Mouse (Mus musculus): ENCODE results near the gene Fam25c.
"Not testable (repeated sequence)": the region's sequence is repeated elsewhere in the genome, so short reads cannot be mapped to it uniquely, and the experiment has no call there.

Fam25c gene

DNA sequence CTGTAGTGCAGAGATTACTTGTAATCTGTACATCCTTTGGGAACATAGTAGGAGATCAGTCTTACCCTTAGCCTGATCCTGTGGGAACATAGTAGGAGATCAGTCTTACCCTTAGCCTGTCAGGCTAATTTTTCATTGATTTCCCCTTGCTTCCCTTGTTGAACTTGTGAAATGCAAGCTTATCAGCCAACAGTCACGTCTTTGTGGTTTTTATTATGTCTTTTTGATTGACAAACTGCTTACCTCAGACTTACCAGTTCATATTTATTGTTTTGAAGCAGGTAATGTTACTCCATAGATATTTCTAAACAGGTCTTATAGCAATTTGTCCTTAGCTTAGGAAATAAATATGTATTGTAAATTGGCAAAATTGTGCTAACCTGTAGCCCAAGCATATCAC, 27.6 kb downstream of the Fam25c start:
- in situ Hi-C loops (cut with MseI, MboI) = no loop called here

GRCm38 (mm10) chr14:34326606-34327005, 28.6 kb downstream of the Fam25c start:
- in situ Hi-C loops (cut with MseI, MboI) = no loop called here

DNA sequence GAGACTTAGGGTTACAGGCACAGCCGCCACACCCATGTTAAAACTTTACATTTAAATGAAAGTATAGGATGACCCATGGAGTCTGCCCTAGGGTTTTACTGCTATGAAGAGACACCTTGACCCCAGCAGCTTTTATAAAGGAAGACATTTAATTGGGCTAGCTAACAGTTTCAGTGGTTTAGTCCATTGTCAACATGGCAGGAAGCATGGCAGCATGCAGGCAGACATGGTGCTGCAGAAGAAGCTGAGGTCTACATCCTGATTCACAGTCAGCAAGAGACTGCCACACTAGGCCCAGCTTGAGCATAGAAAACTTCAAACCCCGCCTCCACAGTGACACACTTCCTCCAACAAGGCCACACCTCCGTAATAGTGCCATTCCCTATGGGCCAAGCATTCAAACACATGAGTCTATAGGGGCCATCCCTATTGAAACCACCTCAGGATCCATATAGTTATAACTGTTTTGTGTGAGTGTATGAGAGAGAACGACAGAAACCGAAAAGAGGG, 31.6 kb downstream of the Fam25c start:
- in situ Hi-C loops (cut with MseI, MboI) = no loop called here

DNA sequence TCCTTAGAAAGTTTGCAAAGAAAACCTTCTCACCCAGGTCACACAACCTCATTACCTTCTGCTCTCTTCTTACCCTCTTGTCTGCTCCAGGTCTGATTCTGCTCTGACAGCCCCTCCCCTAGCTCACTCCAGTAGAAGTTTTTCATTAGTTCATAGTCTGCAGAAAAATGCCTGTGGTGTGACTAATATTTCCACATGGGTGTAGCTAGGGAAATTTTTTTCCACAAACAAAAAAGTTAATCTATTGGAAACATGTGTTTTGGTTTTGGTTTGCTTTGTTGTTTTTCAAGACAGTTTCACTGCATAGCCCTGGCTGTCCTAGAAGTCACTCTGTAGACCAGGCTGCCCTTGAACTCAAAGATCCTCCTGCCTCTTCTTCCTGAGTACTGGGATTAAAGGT, 37.1 kb downstream of the Fam25c start:
- in situ Hi-C loops (cut with MseI, MboI) = no loop called here

- in situ Hi-C loops (cut with MseI, MboI) = no loop called here
Measured at GRCm38 (mm10) chr14:34317431-34317830, 37.8 kb downstream of the Fam25c start.

GRCm38 (mm10) chr14:34316346-34316745, 38.9 kb downstream of the Fam25c start:
- in situ Hi-C loops (cut with MseI, MboI) = no loop called here

GRCm38 (mm10) chr14:34314796-34315195, 40.4 kb downstream of the Fam25c start:
- in situ Hi-C loops (cut with MseI, MboI) = no loop called here

DNA sequence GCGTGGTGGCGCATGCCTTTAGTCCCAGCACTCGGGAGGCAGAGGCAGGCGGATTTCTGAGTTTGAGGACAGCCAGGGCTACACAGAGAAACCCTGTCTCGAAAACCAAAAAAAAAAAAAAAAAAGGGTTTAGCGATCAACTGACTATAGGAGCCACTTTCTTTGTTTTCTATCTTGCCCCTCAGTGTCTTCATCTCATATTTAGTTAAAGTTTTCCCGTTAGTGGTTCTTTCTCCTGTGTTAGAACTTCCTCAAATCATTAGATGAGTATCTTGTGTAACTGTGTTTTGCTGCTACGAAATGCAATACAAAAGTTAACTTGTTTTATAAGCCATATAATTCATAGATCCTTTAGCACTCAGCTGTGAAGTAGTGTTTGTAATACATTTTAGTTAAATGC, 40.9 kb downstream of the Fam25c start:
- in situ Hi-C loops (cut with MseI, MboI) = not testable (repeated sequence)

DNA sequence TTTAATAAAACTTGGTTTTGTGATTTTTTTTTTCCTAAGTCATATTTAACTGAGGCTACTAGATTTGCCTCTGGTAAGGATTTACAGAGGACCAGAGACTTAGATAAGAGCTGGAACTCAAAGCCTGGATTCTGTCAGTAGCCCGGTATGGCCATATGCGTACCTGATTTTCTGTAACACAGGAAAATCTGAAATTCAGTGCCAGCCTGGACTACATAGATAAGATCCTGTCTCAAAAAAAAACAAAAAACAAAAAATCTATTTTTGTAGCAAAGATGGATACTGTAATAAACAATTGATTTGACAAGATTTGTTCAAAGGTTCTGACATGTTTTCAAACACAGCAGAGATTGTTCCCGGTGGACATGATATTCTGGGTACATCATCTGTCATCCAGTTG, 41.6 kb downstream of the Fam25c start:
- in situ Hi-C loops (cut with MseI, MboI) = no loop called here

DNA sequence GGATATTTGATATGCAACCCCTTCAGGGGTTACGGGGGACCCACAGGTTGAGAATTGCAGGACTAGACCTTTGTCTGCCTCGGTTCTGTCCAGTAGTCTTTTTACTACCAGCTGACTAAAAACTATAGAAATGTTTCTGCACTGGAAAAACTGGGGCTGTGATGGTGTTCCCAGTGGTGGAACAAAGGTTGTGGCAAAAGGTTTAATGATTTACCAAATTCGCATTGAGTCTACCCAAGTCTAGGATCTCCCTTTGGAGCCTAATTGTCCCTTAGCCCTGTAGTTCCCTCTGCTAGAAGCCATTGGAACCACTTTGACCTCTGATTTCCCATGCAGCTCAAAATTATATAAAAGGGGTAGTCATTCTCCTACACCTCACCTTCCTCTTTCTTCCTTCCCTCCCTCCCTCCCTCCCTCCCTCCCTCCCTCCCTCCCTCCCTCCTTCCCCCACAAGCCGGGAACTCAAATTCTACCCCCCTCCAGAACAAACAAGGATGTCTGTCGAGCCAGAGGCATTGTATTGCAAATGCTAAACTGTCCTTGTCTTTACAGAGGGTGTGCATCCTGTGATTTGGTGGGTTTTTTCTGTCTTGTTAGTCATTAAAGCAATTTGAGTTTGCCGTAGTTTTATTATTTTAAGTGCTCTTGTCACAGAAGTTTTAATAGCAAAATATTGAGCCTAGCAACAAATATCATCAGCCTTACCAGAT, 42.7 kb downstream of the Fam25c start:
- in situ Hi-C loops (cut with MseI, MboI) = no loop called here

GRCm38 (mm10) chr14:34311691-34312090, 43.5 kb downstream of the Fam25c start:
- in situ Hi-C loops (cut with MseI, MboI) = no loop called here

- in situ Hi-C loops (cut with MseI, MboI) = no loop called here
Measured at GRCm38 (mm10) chr14:34311021-34311631, 44.1 kb downstream of the Fam25c start.

GRCm38 (mm10) chr14:34310234-34310965, 44.8 kb downstream of the Fam25c start, which contains the start of the genes Shld2 and Glud1:
Shld2 (minus strand) TSS chr14:34310493.
Glud1 (plus strand) TSS chr14:34310727.
- in situ Hi-C loops (cut with MseI, MboI) = no loop called here

DNA sequence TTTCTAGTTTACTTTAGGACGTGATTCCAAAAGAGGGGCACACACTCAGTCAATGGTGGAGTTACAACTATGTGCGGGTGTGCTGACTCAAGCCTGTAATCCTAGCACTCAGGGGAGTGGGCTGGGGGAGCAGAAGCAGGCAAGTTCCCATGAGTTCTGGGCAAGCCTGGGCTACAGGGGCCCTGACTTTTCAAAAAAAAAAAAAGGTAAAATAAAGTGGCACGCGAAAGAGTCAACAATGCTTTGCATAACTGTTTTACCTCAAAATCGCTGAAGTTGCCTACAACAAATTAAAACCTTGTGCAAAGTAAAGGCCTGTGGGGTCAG, 45.4 kb downstream of the Fam25c start:
- in situ Hi-C loops (cut with MseI, MboI) = no loop called here

DNA sequence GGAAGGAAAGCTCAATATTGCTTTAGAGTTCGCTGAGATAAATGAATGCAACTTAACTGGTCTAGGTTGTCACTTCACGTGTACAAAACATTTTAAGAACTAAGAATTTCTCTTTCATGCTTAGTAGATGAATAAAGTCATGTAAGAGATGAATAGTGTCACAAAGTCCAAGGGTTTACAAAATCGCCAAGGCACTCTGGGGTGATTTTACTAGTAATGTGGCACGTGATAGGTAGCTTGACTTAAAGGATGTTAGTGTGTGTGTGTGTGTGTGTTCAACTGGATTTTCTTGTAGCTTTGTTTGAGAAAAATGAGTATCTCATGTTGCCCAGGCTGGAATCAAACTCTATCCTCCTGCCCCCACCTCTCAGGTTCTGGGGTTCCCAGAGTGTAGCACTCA, 46.0 kb downstream of the Fam25c start:
- in situ Hi-C loops (cut with MseI, MboI) = no loop called here

DNA sequence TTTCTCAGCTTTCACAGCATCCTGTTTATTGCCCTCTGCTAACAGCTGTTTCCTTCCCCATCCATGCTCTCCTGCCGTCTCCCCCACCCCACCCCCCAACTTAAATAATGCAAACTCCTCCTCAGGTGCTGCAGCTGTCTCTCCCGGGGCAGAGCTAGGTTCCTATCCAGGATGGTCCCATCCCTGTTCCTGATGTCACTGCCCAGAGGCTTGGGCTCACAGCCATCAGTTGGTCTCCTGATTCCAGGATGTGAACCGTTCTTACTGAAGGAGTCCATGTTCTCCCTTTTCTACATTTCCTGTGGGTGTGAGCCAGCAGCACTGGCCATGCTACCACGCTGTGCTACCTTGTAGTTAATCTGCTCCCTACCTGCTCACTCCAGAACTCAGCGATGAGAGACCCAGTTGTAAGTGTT, 52.0 kb downstream of the Fam25c start:
- in situ Hi-C loops (cut with MseI, MboI) = no loop called here

DNA sequence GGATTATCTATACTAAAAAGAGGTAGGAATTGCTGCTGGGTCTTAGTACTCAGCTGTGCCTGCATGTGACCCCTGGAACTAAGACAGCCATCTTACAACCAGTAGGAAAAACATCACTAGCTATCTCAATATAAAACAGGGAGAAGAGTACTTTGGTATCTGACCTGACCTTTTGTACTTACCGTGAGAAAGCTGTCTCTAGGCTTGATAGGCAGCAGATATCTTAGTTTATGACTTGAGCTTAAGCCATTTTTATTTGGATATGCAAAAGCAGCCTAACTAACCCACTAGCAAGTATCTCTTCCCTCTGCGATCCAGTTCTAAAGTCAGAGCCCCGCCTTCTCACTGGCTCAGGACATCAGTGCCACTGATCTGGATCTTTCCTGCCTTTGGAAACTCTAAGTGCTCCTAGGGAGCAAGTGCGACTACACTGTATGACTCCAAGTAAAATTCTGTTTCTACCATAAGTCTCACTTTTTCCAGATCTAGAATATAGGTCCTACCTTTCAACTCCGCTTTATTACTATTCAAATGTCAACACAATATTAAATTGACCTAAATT, 52.5 kb downstream of the Fam25c start:
- in situ Hi-C loops (cut with MseI, MboI) = no loop called here
